Mouse (Mus musculus): Measurements from ENCODE around the gene Ost4.

Ost4 gene

GRCm38 (mm10) chr5:30922581-30923041 is 15.0 kb upstream of the Ost4 start:
- DNase-seq: no peak

- DNase-seq: peak; percentile 86
Observed at GRCm38 (mm10) chr5:30921256-30922033, 13.9 kb upstream of the Ost4 start, which contains the start of gene Khk. Gene Khk (plus strand): TSS chr5:30921431.

- DNase-seq: no peak
Observed at GRCm38 (mm10) chr5:30920621-30921020, 13.0 kb upstream of the Ost4 start.

GRCm38 (mm10) chr5:30919831-30920614 is 12.4 kb upstream of the Ost4 start:
- DNase-seq: no peak

GRCm38 (mm10) chr5:30918691-30919090 is 11.1 kb upstream of the Ost4 start:
- no peak for DNase-seq

- no peak for DNase-seq
Observed at GRCm38 (mm10) chr5:30917891-30918670, 10.5 kb upstream of the Ost4 start.

- no peak for DNase-seq
Observed at GRCm38 (mm10) chr5:30917348-30917747, 9.8 kb upstream of the Ost4 start.

GRCm38 (mm10) chr5:30916841-30917240 is 9.3 kb upstream of the Ost4 start:
- no peak for DNase-seq

- peak; percentile 94 for DNase-seq
Observed at GRCm38 (mm10) chr5:30915974-30916433, 8.4 kb upstream of the Ost4 start.

- DNase-seq: no peak
Observed at GRCm38 (mm10) chr5:30915456-30915855, 7.9 kb upstream of the Ost4 start.

- DNase-seq: no peak
Observed at GRCm38 (mm10) chr5:30914849-30915248, 7.3 kb upstream of the Ost4 start.

- no peak for DNase-seq
Observed at GRCm38 (mm10) chr5:30914101-30914635, 6.6 kb upstream of the Ost4 start.

- DNase-seq: no peak
Observed at GRCm38 (mm10) chr5:30913060-30913841, 5.7 kb upstream of the Ost4 start, which contains the start of gene Emilin1. Gene Emilin1 (plus strand): TSS chr5:30913402.

GRCm38 (mm10) chr5:30912156-30912555 is 4.6 kb upstream of the Ost4 start:
- no peak for DNase-seq

- no peak for DNase-seq
Observed at GRCm38 (mm10) chr5:30910481-30910880, 2.9 kb upstream of the Ost4 start.

GRCm38 (mm10) chr5:30909863-30910262 is 2.3 kb upstream of the Ost4 start:
- DNase-seq: no peak

GRCm38 (mm10) chr5:30909300-30909659 is 1.7 kb upstream of the Ost4 start:
- DNase-seq: no peak

GRCm38 (mm10) chr5:30908426-30909299 is 1.1 kb upstream of the Ost4 start:
- DNase-seq: no peak

GRCm38 (mm10) chr5:30901860-30902259 is 5.7 kb downstream of the Ost4 start:
- no peak for DNase-seq

- DNase-seq: no peak
Observed at GRCm38 (mm10) chr5:30890375-30890774, 17.2 kb downstream of the Ost4 start.

Data from right cerebral cortex, adult 18-20 months (tissue).